Mouse (Mus musculus) kidney, embryonic 16.5 days (tissue): Measurements from ENCODE around the gene Apbb2. TPM values are rescaled to one million over a fixed set of nuclear protein-coding genes. Genes with fewer than 3 reads are reported as not detected.

Source experiments
- ATAC-seq: fragments of 200-750 bp; cut with Nextera tagmentation; 2 replicates; pipeline ENCODE4 v1.8.0; 2017; ENCODE audit warnings: moderate TSS enrichment; ENCODE audit not compliant: low FRiP score, low TSS enrichment
- H3K27ac ChIP-seq: fragments of 300-500 bp; sonication (generic); 2 replicates; pipeline ENCODE4 v1.5.1; 2014; ENCODE audit warnings: low read length
- H3K27me3 ChIP-seq: fragments of 300-500 bp; sonication (generic); 2 replicates; pipeline ENCODE4 v1.6.1; 2014; ENCODE audit warnings: low read length, control low read depth, mixed read lengths; ENCODE audit not compliant: insufficient read depth
- H3K36me3 ChIP-seq: fragments of 300-500 bp; sonication (generic); 2 replicates; pipeline ENCODE4 v1.6.1; 2014; ENCODE audit warnings: low read length, control low read depth, mixed read lengths; ENCODE audit not compliant: insufficient read depth
- H3K4me1 ChIP-seq: fragments of 300-500 bp; sonication (generic); 2 replicates; pipeline ENCODE4 v1.6.1; 2014; ENCODE audit warnings: low read length, control low read depth, mixed read lengths; ENCODE audit not compliant: insufficient read depth
- H3K4me2 ChIP-seq: fragments of 300-500 bp; sonication (generic); replicated peaks from 2 replicates; pipeline ENCODE4 v1.6.1; 2014; ENCODE audit warnings: low read depth, low read length
- H3K4me3 ChIP-seq: fragments of 300-500 bp; sonication (generic); 2 replicates; pipeline ENCODE4 v1.5.1; 2014; ENCODE audit warnings: mild to moderate bottlenecking, low read length
- H3K9ac ChIP-seq: fragments of 300-500 bp; sonication (generic); replicated peaks from 2 replicates; pipeline ENCODE4 v1.6.1; 2014; ENCODE audit warnings: low read length
- H3K9me3 ChIP-seq: fragments of 300-500 bp; sonication (generic); 2 replicates; pipeline ENCODE4 v1.6.1; 2016; ENCODE audit warnings: low read length, control low read depth
- WGBS: fragments of 180-500 bp; shearing (Covaris S2); extraction: QIAGEN DNeasy Blood & Tissue Kit; methylation state at CpG from one replicate; pipeline ENCODE4 v1.1.7; 2014; 5-methylcytosine and 5-hydroxymethylcytosine counted together
- polyA plus RNA-seq: library from polyadenylated mRNA; unstranded; fragments of >200 nt; fragmentation: Nextera tagmentation; extraction: Ambion mirVana; gene quantifications from 2 replicates; pipeline ENCODE4 v1.2.1, GENCODE M21; 2015

Apbb2 gene
- polyA plus RNA-seq, 1 experiment from 2014 or later: 62.4 TPM

GRCm38 (mm10) chr5:66617921-66618460, 593 bp downstream of the Apbb2 start:
- peak overlapping the region; percentile 88 for H3K4me2 ChIP-seq
- peaks cover 54% of the 10 kb centered on the region for H3K4me1 ChIP-seq
- under 1% methylated on average over 53 of the region's 54 CpGs for WGBS
- H3K9ac ChIP-seq: peak overlapping the region; percentile 97
- ATAC-seq: peak; percentile 62
- H3K27ac ChIP-seq: peak overlapping the region; percentile 98
- H3K9me3 ChIP-seq: no peaks in the 10 kb centered on the region
- no peaks in the 10 kb centered on the region for H3K36me3 ChIP-seq
- no peaks in the 10 kb centered on the region for H3K27me3 ChIP-seq
- peak overlapping the region; percentile 96 for H3K4me3 ChIP-seq

GRCm38 (mm10) chr5:66614940-66615339, 3.6 kb downstream of the Apbb2 start:
- Histone ChIP-seq H3K4me1 (peaks cover 84% of the 10 kb centered on the region), H3K36me3 (no peaks in the 10 kb centered on the region), H3K9ac (no peak overlapping the region), H3K27ac (peak overlapping the region; percentile 31), H3K4me3 (no peak overlapping the region), H3K9me3 (no peaks in the 10 kb centered on the region), H3K4me2 (peak overlapping the region; percentile 26), H3K27me3 (no peaks in the 10 kb centered on the region)
- no peak for ATAC-seq
- 60% methylated on average over 4 of the region's 4 CpGs for WGBS

GRCm38 (mm10) chr5:66613725-66614124, 4.9 kb downstream of the Apbb2 start:
- Histone ChIP-seq H3K4me2 (0 out of 2 replicates have a peak overlapping the region, but pooled peaks have one; percentile 26), H3K4me3 (no peak overlapping the region), H3K27me3 (no peaks in the 10 kb centered on the region), H3K36me3 (no peaks in the 10 kb centered on the region), H3K27ac (peak overlapping the region; percentile 31), H3K9ac (no peak overlapping the region), H3K4me1 (peaks cover 84% of the 10 kb centered on the region), H3K9me3 (no peaks in the 10 kb centered on the region)
- ATAC-seq: no peak
- WGBS: 30% methylated on average over 3 of the region's 3 CpGs

- H3K9me3 ChIP-seq: no peaks in the 10 kb centered on the region
- WGBS: 64% methylated on average over 5 of the region's 5 CpGs
- peak overlapping the region; percentile 48; the same call in 1 of the 2 replicates for H3K27ac ChIP-seq
- no peak overlapping the region for H3K9ac ChIP-seq
- H3K27me3 ChIP-seq: no peaks in the 10 kb centered on the region
- H3K36me3 ChIP-seq: no peaks in the 10 kb centered on the region
- H3K4me3 ChIP-seq: no peak overlapping the region
- 0 out of 2 replicates have a peak overlapping the region, but pooled peaks have one; percentile 26 for H3K4me2 ChIP-seq
- H3K4me1 ChIP-seq: peaks cover 85% of the 10 kb centered on the region
- no peak for ATAC-seq
Observed at GRCm38 (mm10) chr5:66612964-66613363, 5.6 kb downstream of the Apbb2 start.

- no peaks in the 10 kb centered on the region for H3K36me3 ChIP-seq
- 48% methylated on average over 4 of the region's 4 CpGs for WGBS
- ATAC-seq: no peak
- H3K4me2 ChIP-seq: no peak overlapping the region
- H3K27me3 ChIP-seq: no peaks in the 10 kb centered on the region
- H3K4me3 ChIP-seq: no peak overlapping the region
- peaks cover 84% of the 10 kb centered on the region for H3K4me1 ChIP-seq
- no peak overlapping the region for H3K9ac ChIP-seq
- H3K27ac ChIP-seq: no peak overlapping the region
- H3K9me3 ChIP-seq: no peaks in the 10 kb centered on the region
Observed at GRCm38 (mm10) chr5:66611851-66612250, 6.7 kb downstream of the Apbb2 start.

GRCm38 (mm10) chr5:66611361-66611760, 7.2 kb downstream of the Apbb2 start:
- no peak for ATAC-seq
- WGBS: 91% methylated on average over 5 of the region's 5 CpGs
- H3K27me3 ChIP-seq: no peaks in the 10 kb centered on the region
- no peak overlapping the region for H3K4me2 ChIP-seq
- H3K27ac ChIP-seq: 0 out of 2 replicates have a peak overlapping the region, but pooled peaks have one; percentile 17
- H3K36me3 ChIP-seq: no peaks in the 10 kb centered on the region
- H3K9ac ChIP-seq: no peak overlapping the region
- H3K4me1 ChIP-seq: peaks cover 86% of the 10 kb centered on the region
- no peak overlapping the region for H3K4me3 ChIP-seq
- H3K9me3 ChIP-seq: no peaks in the 10 kb centered on the region

GRCm38 (mm10) chr5:66610270-66610669, 8.3 kb downstream of the Apbb2 start:
- Histone ChIP-seq H3K9me3 (no peaks in the 10 kb centered on the region), H3K36me3 (no peaks in the 10 kb centered on the region), H3K4me1 (peaks cover 78% of the 10 kb centered on the region), H3K9ac (no peak overlapping the region), H3K4me3 (no peak overlapping the region), H3K4me2 (no peak overlapping the region), H3K27ac (0 out of 2 replicates have a peak overlapping the region, but pooled peaks have one; percentile 23), H3K27me3 (no peaks in the 10 kb centered on the region)
- 82% methylated on average over 12 of the region's 12 CpGs for WGBS
- no peak for ATAC-seq

GRCm38 (mm10) chr5:66609306-66609705, 9.3 kb downstream of the Apbb2 start:
- Histone ChIP-seq H3K4me1 (peaks cover 74% of the 10 kb centered on the region), H3K27ac (peak overlapping the region; percentile 52), H3K4me3 (no peak overlapping the region), H3K9ac (peak overlapping the region; percentile 27), H3K4me2 (no peak overlapping the region), H3K9me3 (no peaks in the 10 kb centered on the region), H3K36me3 (no peaks in the 10 kb centered on the region), H3K27me3 (no peaks in the 10 kb centered on the region)
- peak; percentile 35; the same call in 1 of the 2 replicates for ATAC-seq
- 20% methylated on average over 7 of the region's 7 CpGs for WGBS

GRCm38 (mm10) chr5:66607801-66608200, 10.8 kb downstream of the Apbb2 start:
- Histone ChIP-seq H3K4me1 (peaks cover 72% of the 10 kb centered on the region), H3K4me2 (no peak overlapping the region), H3K27ac (no peak overlapping the region), H3K4me3 (no peak overlapping the region), H3K36me3 (no peaks in the 10 kb centered on the region), H3K9ac (no peak overlapping the region), H3K9me3 (no peaks in the 10 kb centered on the region), H3K27me3 (no peaks in the 10 kb centered on the region)
- no peak for ATAC-seq
- 89% methylated on average over 10 of the region's 10 CpGs for WGBS

GRCm38 (mm10) chr5:66607201-66607600, 11.4 kb downstream of the Apbb2 start:
- Histone ChIP-seq H3K9me3 (no peaks in the 10 kb centered on the region), H3K9ac (no peak overlapping the region), H3K36me3 (no peaks in the 10 kb centered on the region), H3K27me3 (no peaks in the 10 kb centered on the region), H3K4me3 (no peak overlapping the region), H3K4me2 (no peak overlapping the region), H3K27ac (0 out of 2 replicates have a peak overlapping the region, but pooled peaks have one; percentile 37), H3K4me1 (peaks cover 71% of the 10 kb centered on the region)
- no peak for ATAC-seq
- WGBS: 70% methylated on average over 4 of the region's 4 CpGs
